Mouse (Mus musculus) MEL-GATA-1-ER (cell line): Measurements from ENCODE around the gene Nid2.

Source experiments
- DNase-seq: peaks from one replicate; pipeline ENCODE4 v3.0.0-alpha.2; 2012; ENCODE audit warnings: low read depth; ENCODE audit errors: extremely low read depth

Gene Nid2

DNA sequence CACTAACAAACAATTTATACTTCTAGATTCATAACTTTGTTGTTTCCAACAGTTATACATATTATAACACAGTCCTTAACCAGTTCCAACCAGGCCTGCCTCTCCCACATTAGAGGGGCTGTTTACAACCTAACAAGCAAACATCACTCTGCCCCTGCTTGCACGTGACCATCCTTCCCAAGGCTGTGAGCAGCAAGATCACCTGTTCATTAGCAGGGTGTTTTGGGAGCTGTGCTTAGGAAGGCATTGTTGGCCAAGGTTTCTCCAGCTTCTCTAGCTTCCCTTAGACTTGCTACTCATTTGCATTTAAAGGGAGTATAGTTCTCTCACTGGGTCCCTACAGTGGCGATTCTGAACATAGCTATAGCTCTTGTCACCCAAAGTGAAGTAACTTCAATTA, 107.2 kb downstream of the Nid2 start:
- DNase-seq, result no peak

DNA sequence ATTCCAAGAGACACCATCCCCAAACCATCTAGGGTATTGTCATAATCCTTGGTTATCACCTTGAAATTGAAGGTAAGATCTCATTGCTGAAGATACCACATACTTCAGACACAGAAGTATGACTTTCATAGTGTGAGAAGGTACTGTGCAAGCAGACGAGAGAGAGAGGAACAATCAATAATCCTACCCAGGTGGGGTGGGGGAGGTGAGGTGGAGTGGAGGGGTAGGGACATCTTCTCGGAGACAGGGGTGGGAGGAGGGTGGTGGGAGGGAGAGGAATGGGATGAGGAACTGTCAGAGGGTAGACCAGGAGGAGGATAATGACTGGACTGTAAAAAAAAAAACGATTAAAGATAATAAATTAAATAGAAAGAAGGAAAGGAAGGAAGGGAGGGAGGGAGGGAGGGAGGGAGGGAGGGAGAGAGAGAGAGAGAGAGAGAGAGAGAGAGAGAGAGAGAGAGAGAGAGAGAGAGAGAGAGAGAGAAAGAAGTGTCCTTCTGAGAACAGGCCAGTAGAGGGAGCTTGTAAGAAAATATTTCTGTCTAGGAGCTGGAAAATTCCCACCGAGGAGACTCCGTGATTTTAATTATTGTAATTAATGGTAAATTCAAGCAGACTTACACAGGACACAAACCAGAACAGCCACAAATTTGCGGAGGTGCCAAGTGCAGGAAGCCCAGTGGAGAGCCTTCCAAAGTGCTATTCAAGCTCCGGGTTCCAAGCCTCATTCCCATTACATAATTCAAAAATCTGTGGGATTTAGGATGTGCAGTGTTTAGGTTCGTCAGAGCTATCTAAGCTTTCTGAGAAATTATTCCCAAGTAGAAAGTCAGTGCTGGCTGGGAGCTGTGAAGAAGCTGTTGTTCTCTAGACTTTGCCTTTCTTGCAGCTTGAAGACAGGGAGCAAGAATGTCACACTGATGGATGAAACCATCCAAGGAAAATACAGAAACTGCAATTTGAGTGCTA, 108.0 kb downstream of the Nid2 start:
- no peak for DNase-seq

DNA sequence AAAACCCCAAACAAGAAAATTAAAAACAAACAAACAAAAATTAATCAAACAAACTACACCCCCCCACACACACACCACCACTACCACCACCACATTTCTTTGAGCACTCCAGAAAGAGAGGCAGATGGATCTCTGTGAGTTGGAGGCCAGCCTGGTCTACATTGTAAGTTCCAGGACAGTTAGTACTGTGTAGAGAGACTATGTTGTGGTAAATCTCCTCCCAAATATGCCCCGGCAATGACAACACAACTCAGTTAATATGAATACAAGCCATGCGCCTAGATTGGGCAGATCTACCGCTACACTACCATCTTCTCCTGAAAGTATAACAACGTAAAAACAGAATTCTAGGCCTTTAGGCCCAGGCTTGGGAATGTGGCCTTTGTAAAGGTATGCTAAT, 109.2 kb downstream of the Nid2 start:
- no peak for DNase-seq
